Mouse (Mus musculus): Measurements from ENCODE around the gene Cubn. TPM values are rescaled to one million over a fixed set of nuclear protein-coding genes. Genes with fewer than 3 reads are reported as not detected.

The Cubn gene
- polyA plus RNA-seq, 1 experiment from 2014 or later = 0.38 TPM

GRCm38 (mm10) chr2:13438275-13438845, 53.3 kb downstream of the Cubn start:
- DNase-seq (ENCODE audit: low spot score) = peak; percentile 57
- Histone ChIP-seq H3K36me3 (ENCODE audit: control insufficient read depth, insufficient read depth, low read length) (no peaks in the 10 kb centered on the region), H3K9ac (ENCODE audit: low read depth, low read length) (no peak overlapping the region), H3K27me3 (replicated peaks; ENCODE audit: control insufficient read depth, insufficient read depth, low read length) (no peaks in the 10 kb centered on the region), H3K4me2 (ENCODE audit: low read depth, low read length) (no peak overlapping the region), H3K4me3 (ENCODE audit: low read depth, low read length) (no peak overlapping the region), H3K9me3 (ENCODE audit: control insufficient read depth, low read length) (no peaks in the 10 kb centered on the region), H3K27ac (replicated peaks; ENCODE audit: low read depth, low read length) (no peak overlapping the region), H3K4me1 (ENCODE audit: control insufficient read depth, insufficient read depth, low read length) (no peaks in the 10 kb centered on the region)
- ATAC-seq (ENCODE audit: low read depth) = no peak
- WGBS = 65% methylated on average over 3 of the region's 3 CpGs

GRCm38 (mm10) chr2:13432002-13432401, 59.6 kb downstream of the Cubn start:
- no peak overlapping the region for H3K4me3 ChIP-seq (ENCODE audit: low read depth, low read length)
- 83% methylated on average over 4 of the region's 4 CpGs for WGBS
- no peak for DNase-seq (ENCODE audit: low spot score)

GRCm38 (mm10) chr2:13421974-13422760, 69.4 kb downstream of the Cubn start:
- ATAC-seq (ENCODE audit: low read depth) = no peak
- Histone ChIP-seq H3K4me2 (ENCODE audit: low read depth, low read length) (no peak overlapping the region), H3K9ac (ENCODE audit: low read depth, low read length) (no peak overlapping the region), H3K4me3 (ENCODE audit: low read depth, low read length) (no peak overlapping the region), H3K27me3 (replicated peaks; ENCODE audit: control insufficient read depth, insufficient read depth, low read length) (no peaks in the 10 kb centered on the region), H3K9me3 (ENCODE audit: control insufficient read depth, low read length) (no peaks in the 10 kb centered on the region), H3K27ac (replicated peaks; ENCODE audit: low read depth, low read length) (peak overlapping the region; percentile 48; the same call in 1 of the 2 replicates), H3K36me3 (ENCODE audit: control insufficient read depth, insufficient read depth, low read length) (no peaks in the 10 kb centered on the region), H3K4me1 (ENCODE audit: control insufficient read depth, insufficient read depth, low read length) (peaks cover 5% of the 10 kb centered on the region)
- peak; percentile 81 for DNase-seq (ENCODE audit: low spot score)
- 62% methylated on average over 14 of the region's 14 CpGs for WGBS

More at GRCm38 (mm10) chr2:13432002-13432401, 59.6 kb downstream of the Cubn start:
- Histone ChIP-seq H3K4me2 (ENCODE audit: low read depth, low read length) (no peak overlapping the region), H3K36me3 (ENCODE audit: control insufficient read depth, insufficient read depth, low read length) (no peaks in the 10 kb centered on the region), H3K9me3 (ENCODE audit: control insufficient read depth, low read length) (no peaks in the 10 kb centered on the region), H3K4me1 (ENCODE audit: control insufficient read depth, insufficient read depth, low read length) (no peaks in the 10 kb centered on the region), H3K9ac (ENCODE audit: low read depth, low read length) (no peak overlapping the region), H3K27me3 (replicated peaks; ENCODE audit: control insufficient read depth, insufficient read depth, low read length) (no peaks in the 10 kb centered on the region), H3K27ac (replicated peaks; ENCODE audit: low read depth, low read length) (no peak overlapping the region)
- no peak for ATAC-seq (ENCODE audit: low read depth)

- DNase-seq (ENCODE audit: low spot score) (peak; percentile 18), ATAC-seq (ENCODE audit: low read depth) (no peak)
- WGBS = 59% methylated on average over 3 of the region's 3 CpGs
- no peak overlapping the region for H3K4me3 ChIP-seq (ENCODE audit: low read depth, low read length)
- H3K27ac ChIP-seq (replicated peaks; ENCODE audit: low read depth, low read length) = no peak overlapping the region
- peaks cover 12% of the 10 kb centered on the region for H3K4me1 ChIP-seq (ENCODE audit: control insufficient read depth, insufficient read depth, low read length)
- H3K27me3 ChIP-seq (replicated peaks; ENCODE audit: control insufficient read depth, insufficient read depth, low read length) = no peaks in the 10 kb centered on the region
- no peaks in the 10 kb centered on the region for H3K9me3 ChIP-seq (ENCODE audit: control insufficient read depth, low read length)
- no peaks in the 10 kb centered on the region for H3K36me3 ChIP-seq (ENCODE audit: control insufficient read depth, insufficient read depth, low read length)
- no peak overlapping the region for H3K9ac ChIP-seq (ENCODE audit: low read depth, low read length)
- H3K4me2 ChIP-seq (ENCODE audit: low read depth, low read length) = no peak overlapping the region
These were observed 74.7 kb downstream of the Cubn start for GRCm38 (mm10) chr2:13416765-13417524.

DNA sequence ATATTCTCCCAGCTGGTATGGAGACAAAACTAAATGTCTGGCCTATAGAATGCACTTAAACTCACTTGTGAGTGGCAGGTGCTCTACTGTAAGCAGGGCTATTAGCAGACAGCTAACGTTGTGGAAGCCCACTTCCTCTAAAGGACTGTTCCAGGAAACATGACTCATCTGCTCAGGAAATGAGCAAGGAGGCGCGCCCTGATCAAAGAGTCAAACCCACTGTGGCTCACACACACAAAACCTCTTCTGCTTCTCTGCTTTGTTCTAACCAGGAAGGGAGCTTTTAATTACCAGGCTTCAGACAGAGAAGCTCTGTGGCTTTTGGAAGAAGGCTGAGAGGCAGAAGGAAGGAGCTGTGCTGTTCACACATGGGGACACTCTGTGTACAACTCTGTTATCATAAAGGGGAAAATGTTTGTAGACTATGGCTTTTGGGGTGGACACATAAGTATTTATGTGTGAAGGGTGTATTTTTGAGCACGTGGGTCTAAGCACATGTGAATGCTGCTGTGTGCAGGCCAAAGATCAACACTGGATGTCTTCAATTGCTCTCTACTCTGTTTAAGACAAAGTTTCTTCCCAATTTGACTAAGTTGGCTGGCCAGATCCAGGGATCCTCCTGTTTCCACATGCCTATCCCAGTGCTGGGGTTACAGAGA, 78.0 kb downstream of the Cubn start:
- H3K27ac ChIP-seq (replicated peaks; ENCODE audit: low read depth, low read length) = peak overlapping the region; percentile 76

DNA sequence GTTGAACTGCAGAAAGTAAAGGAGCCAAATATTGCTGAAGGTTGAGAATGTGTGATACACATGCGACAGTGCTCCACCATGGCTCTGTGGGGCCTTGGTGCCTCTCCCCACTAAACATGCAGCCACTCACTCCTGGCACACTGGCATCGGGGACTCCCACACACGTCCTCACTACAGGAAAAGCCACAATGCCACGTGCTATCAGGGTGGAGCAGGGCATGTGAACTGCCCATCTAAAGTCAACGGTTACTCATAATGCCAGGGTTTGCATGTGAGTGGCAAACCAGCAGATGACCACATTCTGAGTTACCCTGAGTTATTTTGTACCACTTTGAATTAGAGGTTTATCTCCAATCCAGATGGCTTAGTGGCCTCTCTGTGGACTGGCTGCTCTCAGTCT, 81.0 kb downstream of the Cubn start:
- no peak overlapping the region for H3K4me2 ChIP-seq (ENCODE audit: low read depth, low read length)
- ATAC-seq (ENCODE audit: low read depth) (peak; percentile 47; the same call in 1 of the 2 replicates), DNase-seq (ENCODE audit: low spot score) (peak; percentile 59)
- no peaks in the 10 kb centered on the region for H3K9me3 ChIP-seq (ENCODE audit: control insufficient read depth, low read length)
- peak overlapping the region; percentile 23; the same call in 1 of the 2 replicates for H3K27ac ChIP-seq (replicated peaks; ENCODE audit: low read depth, low read length)
- no peak overlapping the region for H3K4me3 ChIP-seq (ENCODE audit: low read depth, low read length)
- H3K4me1 ChIP-seq (ENCODE audit: control insufficient read depth, insufficient read depth, low read length) = peaks cover 23% of the 10 kb centered on the region
- no peak overlapping the region for H3K9ac ChIP-seq (ENCODE audit: low read depth, low read length)
- no peaks in the 10 kb centered on the region for H3K27me3 ChIP-seq (replicated peaks; ENCODE audit: control insufficient read depth, insufficient read depth, low read length)
- 73% methylated on average over 5 of the region's 5 CpGs for WGBS
- no peaks in the 10 kb centered on the region for H3K36me3 ChIP-seq (ENCODE audit: control insufficient read depth, insufficient read depth, low read length)

More for the DNA sequence above, 78.0 kb downstream of the Cubn start:
- H3K36me3 ChIP-seq (ENCODE audit: control insufficient read depth, insufficient read depth, low read length) = no peaks in the 10 kb centered on the region
- H3K27me3 ChIP-seq (replicated peaks; ENCODE audit: control insufficient read depth, insufficient read depth, low read length) = no peaks in the 10 kb centered on the region
- DNase-seq (ENCODE audit: low spot score) = peak; percentile 82
- H3K4me1 ChIP-seq (ENCODE audit: control insufficient read depth, insufficient read depth, low read length) = peaks cover 21% of the 10 kb centered on the region
- WGBS = 45% methylated on average over 4 of the region's 4 CpGs
- peak; percentile 61; the same call in 1 of the 2 replicates for ATAC-seq (ENCODE audit: low read depth)
- H3K9ac ChIP-seq (ENCODE audit: low read depth, low read length) = no peak overlapping the region
- no peak overlapping the region for H3K4me2 ChIP-seq (ENCODE audit: low read depth, low read length)
- no peaks in the 10 kb centered on the region for H3K9me3 ChIP-seq (ENCODE audit: control insufficient read depth, low read length)
- no peak overlapping the region for H3K4me3 ChIP-seq (ENCODE audit: low read depth, low read length)

GRCm38 (mm10) chr2:13409767-13410519, 81.7 kb downstream of the Cubn start:
- 69% methylated on average over 2 of the region's 2 CpGs for WGBS
- H3K36me3 ChIP-seq (ENCODE audit: control insufficient read depth, insufficient read depth, low read length) = no peaks in the 10 kb centered on the region
- ATAC-seq (ENCODE audit: low read depth) = no peak

More at GRCm38 (mm10) chr2:13409767-13410519, 81.7 kb downstream of the Cubn start:
- Histone ChIP-seq H3K9me3 (ENCODE audit: control insufficient read depth, low read length) (no peaks in the 10 kb centered on the region), H3K4me2 (ENCODE audit: low read depth, low read length) (no peak overlapping the region), H3K4me1 (ENCODE audit: control insufficient read depth, insufficient read depth, low read length) (peaks cover 19% of the 10 kb centered on the region), H3K4me3 (ENCODE audit: low read depth, low read length) (no peak overlapping the region), H3K9ac (ENCODE audit: low read depth, low read length) (no peak overlapping the region), H3K27me3 (replicated peaks; ENCODE audit: control insufficient read depth, insufficient read depth, low read length) (no peaks in the 10 kb centered on the region), H3K27ac (replicated peaks; ENCODE audit: low read depth, low read length) (peak overlapping the region; percentile 23; the same call in 1 of the 2 replicates)
- peak; percentile 46 for DNase-seq (ENCODE audit: low spot score)

Measured in embryonic facial prominence, embryonic 14.5 days (tissue).